Mouse (Mus musculus) layer of hippocampus, adult 11-12 months (tissue): ENCODE results near the gene Nrxn1.

Experiments used
- DNase-seq: peaks from one replicate; pipeline ENCODE4 v3.0.0; 2022; ENCODE audit warnings: low spot score

Gene Nrxn1

GRCm38 (mm10) chr17:90962904-90963531, 129.9 kb downstream of the Nrxn1 start:
- no peak for DNase-seq

GRCm38 (mm10) chr17:90955221-90955620, 137.7 kb downstream of the Nrxn1 start:
- DNase-seq: no peak

- no peak for DNase-seq
Measured at GRCm38 (mm10) chr17:90934929-90935328, 157.9 kb downstream of the Nrxn1 start.

- no peak for DNase-seq
Measured at GRCm38 (mm10) chr17:90913320-90913719, 179.6 kb downstream of the Nrxn1 start.

GRCm38 (mm10) chr17:90912746-90913145, 180.1 kb downstream of the Nrxn1 start:
- DNase-seq: no peak

- DNase-seq: no peak
Measured at GRCm38 (mm10) chr17:90912341-90912740, 180.5 kb downstream of the Nrxn1 start.

GRCm38 (mm10) chr17:90906118-90907093, 186.5 kb downstream of the Nrxn1 start:
- DNase-seq: no peak

- DNase-seq: no peak
Measured at GRCm38 (mm10) chr17:90905143-90905542, 187.7 kb downstream of the Nrxn1 start.

GRCm38 (mm10) chr17:90892327-90893259, 200.3 kb downstream of the Nrxn1 start:
- peak; percentile 65 for DNase-seq

GRCm38 (mm10) chr17:90891711-90892110, 201.2 kb downstream of the Nrxn1 start:
- no peak for DNase-seq

GRCm38 (mm10) chr17:90857225-90857624, 235.6 kb downstream of the Nrxn1 start:
- no peak for DNase-seq

GRCm38 (mm10) chr17:90843876-90844275, 249.0 kb downstream of the Nrxn1 start:
- no peak for DNase-seq

- DNase-seq: no peak
Measured at GRCm38 (mm10) chr17:90843072-90843611, 249.7 kb downstream of the Nrxn1 start.

- DNase-seq: no peak
Measured at GRCm38 (mm10) chr17:90837022-90837414, 255.9 kb downstream of the Nrxn1 start.

GRCm38 (mm10) chr17:90836154-90837021, 256.5 kb downstream of the Nrxn1 start:
- DNase-seq: no peak

- DNase-seq: no peak
Measured at GRCm38 (mm10) chr17:90818340-90818739, 274.5 kb downstream of the Nrxn1 start.

GRCm38 (mm10) chr17:90817898-90818297, 275.0 kb downstream of the Nrxn1 start:
- no peak for DNase-seq

- DNase-seq: no peak
Measured at GRCm38 (mm10) chr17:90815306-90815705, 277.6 kb downstream of the Nrxn1 start.

GRCm38 (mm10) chr17:90813760-90814159, 279.1 kb downstream of the Nrxn1 start:
- DNase-seq: no peak

- DNase-seq: no peak
Measured at GRCm38 (mm10) chr17:90812485-90812884, 280.4 kb downstream of the Nrxn1 start.
